Mouse (Mus musculus) ovary, postnatal 14 days (tissue): ENCODE results near the gene Izumo2.

Experiments used
- DNase-seq: peaks from one replicate; pipeline ENCODE4 v3.0.0; 2022; ENCODE audit warnings: low spot score

Gene Izumo2

GRCm38 (mm10) chr7:44708574-44708973 lies at the start of gene Izumo2:
Gene Izumo2 (plus strand): TSS chr7:44708742.
- no peak for DNase-seq

DNA sequence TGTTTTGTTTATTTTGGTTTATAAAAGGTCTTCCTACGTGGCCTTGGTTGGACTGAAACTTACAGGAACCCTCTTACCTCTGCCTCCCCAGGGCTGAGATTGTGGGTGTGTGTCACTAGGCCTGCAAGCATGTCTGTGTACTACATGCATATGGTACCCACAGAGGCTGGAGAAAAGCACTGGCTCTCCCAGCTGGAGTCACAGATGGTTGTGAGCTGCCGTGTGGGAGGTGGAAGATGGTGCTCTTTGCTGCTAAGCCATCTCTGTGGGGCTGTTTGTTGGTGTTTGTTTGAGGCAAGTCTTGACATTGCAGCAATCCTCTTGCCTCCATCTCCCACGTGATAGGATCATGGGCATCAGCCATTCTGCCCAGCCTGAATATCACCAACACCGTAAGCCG lies 47.3 kb upstream of the Izumo2 start:
- no peak for DNase-seq

DNA sequence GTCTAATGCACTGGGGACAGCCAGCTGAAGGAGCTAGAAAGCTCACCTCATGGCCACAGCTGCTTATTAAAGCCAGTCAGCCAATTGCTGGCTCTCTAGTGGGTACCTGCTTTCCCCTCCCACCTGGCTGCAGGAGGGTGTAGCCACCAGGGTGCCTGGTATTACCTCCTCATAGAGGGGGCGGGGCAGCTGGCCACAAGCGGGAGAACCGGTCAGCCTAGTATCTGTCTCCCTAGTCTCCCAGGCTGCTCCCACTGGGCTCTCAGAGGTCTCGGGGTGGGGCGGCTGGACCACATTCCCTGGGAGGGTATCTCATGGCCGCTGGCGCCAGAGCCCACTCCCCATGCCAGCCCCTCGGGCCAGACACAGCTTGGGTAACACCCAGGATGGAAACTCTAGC lies 46.4 kb upstream of the Izumo2 start:
- DNase-seq: peak; percentile 39

- DNase-seq: no peak
Observed at GRCm38 (mm10) chr7:44662569-44662968, 46.0 kb upstream of the Izumo2 start.

- DNase-seq: no peak
Observed at GRCm38 (mm10) chr7:44663546-44663945, 45.0 kb upstream of the Izumo2 start.

- no peak for DNase-seq
Observed at GRCm38 (mm10) chr7:44664731-44665130, 43.8 kb upstream of the Izumo2 start.

DNA sequence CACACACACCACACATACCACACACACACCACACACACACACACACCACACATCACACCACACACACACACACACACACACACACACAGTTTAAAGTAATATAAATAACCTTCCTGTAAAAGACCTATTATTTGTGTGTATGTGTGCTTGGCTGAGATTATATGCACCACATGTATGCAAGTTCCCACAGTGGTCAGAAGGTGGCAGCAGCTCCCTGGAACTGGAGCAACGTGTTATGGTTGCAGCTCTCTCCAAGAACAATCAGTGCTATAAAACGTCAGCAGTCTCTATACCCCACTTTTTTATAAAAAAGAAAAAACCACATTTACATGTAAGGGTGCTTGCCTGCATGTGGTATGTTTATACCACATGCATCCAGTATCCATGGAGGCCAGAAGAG lies 42.1 kb upstream of the Izumo2 start:
- no peak for DNase-seq

DNA sequence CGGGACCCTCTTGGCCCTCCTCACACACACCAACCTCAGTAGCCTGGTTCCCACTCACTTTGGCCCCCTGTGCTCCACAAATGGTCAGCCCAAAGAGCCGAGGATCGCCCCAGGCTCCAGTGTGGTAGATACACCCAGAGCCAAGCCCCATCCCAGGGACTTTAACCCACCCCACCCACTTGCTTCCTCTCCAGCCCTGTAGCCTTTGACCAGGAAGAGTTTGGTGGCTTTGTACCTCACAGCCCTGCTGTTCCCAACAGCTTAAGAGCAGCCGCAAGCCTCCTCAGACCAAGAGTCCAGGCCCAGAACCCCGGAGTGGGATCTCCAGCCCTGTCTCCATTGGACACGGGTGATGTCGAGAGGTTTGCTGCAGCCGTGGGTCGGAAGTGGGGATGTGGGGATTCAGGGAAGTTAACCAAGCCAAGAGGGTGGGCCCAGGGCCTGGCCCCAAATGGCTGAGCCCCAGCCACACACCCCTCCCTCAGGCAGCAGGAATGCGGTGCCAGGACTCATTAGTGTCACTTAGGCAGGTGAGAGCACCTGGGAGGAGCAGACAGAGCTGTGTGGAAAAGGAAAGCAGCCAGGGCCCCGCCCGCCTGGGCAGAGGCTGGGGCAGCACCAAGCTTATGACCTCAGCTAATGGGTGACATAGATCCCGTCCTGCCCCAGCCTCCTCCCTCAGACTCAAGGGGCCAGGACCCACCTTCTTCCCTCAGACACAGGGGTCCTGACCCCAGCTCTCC lies 40.4 kb upstream of the Izumo2 start:
- no peak for DNase-seq

- DNase-seq: no peak
Observed at GRCm38 (mm10) chr7:44669103-44669502, 39.4 kb upstream of the Izumo2 start.

DNA sequence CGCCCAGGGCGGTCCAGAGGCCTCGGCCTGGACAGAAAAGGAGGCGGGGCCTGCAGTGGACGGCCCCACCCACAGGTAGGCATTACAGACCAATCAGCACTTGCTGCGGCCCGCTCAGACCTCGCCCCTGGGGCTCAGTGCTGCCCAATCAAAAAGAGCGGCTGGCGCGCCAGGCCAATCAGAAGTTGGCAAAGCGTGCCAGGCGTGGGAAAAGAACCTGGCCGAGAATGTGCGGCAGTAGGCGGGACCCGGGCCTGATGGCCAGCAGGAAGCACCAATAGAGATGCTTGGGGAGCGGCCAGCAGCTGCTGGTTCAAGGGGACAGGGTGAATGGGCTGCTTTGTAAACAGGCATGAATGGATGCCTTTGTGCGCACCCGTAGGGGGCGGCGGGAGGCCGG lies 37.7 kb upstream of the Izumo2 start, which contains the start of gene Myh14:
Gene Myh14 (minus strand): TSS at position 41 of the 400 bp plus-strand sequence.
- DNase-seq: peak; percentile 76

GRCm38 (mm10) chr7:44672193-44672592 lies 36.3 kb upstream of the Izumo2 start:
- no peak for DNase-seq

DNA sequence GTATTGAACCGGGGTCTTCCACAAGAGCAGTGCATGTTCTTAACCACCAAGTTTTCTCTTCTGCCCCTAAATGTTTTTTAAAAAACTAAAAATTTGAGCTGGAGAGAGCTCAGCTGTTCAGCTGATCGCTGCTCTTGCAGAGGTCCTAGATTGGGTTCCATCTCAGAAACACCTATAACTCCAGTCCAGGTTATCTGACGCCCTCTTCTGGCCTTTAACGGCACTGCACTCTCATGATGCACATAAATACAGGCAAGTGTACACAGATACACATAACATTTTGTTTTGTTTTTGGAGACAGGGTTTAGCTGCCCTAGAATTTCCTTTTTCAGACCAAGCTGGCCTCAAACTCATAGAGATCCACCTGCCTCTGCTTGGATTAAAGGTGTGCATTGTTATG lies 34.0 kb upstream of the Izumo2 start:
- no peak for DNase-seq

- DNase-seq: no peak
Observed at GRCm38 (mm10) chr7:44675171-44675570, 33.4 kb upstream of the Izumo2 start.

DNA sequence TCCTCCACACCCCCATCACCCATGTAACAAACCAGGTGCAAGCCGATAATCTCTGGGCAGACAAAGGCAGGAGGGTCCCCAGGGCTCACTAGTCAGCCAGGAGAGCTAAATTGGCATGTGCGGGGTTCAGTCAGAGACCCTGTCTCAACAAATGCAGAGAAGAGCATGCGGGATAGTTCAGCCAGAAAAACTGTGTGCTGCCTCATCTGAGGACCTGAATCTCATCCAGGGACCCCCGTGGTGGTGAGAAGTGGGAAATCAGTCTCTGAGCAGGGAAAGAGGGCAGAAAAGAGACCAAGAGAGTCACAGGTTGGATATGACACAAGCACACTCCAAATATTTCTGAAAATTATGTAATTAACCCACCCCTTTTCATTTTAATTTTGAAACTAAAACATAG lies 32.4 kb upstream of the Izumo2 start:
- DNase-seq: no peak

DNA sequence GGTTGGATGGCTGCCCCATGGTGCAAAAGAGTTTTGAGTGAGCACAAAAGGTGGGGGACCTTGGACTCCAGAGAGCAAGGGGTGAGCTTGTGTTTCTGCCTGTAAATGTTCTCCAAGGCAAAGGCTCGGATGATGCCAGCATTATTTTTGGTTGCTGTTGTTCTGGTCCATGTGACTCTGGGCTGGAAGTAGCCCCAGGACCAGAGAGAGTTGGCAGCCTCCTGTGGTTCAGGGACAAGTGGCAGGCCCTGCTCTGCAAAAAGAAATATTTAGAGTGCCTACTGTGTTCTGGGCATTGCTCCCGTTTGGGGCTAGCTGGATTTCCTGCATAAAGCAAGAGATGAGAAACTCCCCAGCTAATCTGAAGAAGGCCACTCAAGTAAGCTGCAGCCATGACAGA lies 31.9 kb upstream of the Izumo2 start:
- DNase-seq: no peak

- DNase-seq: no peak
Observed at GRCm38 (mm10) chr7:44683656-44684055, 24.9 kb upstream of the Izumo2 start.

- DNase-seq: peak; percentile 33
Observed at GRCm38 (mm10) chr7:44685531-44686402, 22.8 kb upstream of the Izumo2 start.

DNA sequence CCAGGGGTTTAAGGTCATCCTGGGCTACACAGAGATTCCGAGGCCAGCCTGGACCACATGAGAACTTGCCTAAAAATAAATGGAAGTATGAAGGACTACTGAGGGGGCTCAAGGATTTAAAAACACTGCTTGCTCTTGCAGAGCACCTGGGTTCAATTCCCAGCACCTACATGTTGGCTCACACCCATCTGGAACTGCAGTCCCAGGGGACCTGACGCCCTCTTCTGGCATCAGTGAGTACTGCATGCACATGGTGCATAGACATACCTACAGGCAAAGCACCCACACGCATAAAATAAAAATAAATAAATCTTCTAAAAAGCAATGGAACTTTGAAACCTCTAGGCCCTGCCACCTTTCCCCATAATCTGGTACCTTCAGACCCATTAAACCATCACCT lies 19.7 kb upstream of the Izumo2 start:
- no peak for DNase-seq

- no peak for DNase-seq
Observed at GRCm38 (mm10) chr7:44689331-44689730, 19.2 kb upstream of the Izumo2 start.

- no peak for DNase-seq
Observed at GRCm38 (mm10) chr7:44693427-44694175, 14.9 kb upstream of the Izumo2 start.

DNA sequence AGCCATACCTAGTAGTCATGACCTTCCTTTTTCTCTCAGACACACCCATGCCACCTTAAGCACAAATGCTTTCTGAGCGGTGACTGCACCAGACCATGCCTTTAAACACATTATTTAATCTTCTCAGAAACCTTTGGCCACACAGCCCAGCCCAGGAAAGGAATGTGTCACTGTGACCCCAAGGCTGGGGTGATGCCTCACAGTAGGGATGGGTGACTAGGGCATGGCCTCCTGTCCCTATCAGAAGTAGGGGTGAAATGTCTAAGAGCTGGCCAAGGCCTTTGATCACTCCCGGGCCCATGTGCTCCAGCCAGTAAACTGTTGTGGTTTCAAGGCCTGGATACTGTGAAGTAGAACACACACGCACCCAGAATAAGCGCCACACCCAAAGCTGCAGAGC lies 13.3 kb upstream of the Izumo2 start:
- DNase-seq: no peak

DNA sequence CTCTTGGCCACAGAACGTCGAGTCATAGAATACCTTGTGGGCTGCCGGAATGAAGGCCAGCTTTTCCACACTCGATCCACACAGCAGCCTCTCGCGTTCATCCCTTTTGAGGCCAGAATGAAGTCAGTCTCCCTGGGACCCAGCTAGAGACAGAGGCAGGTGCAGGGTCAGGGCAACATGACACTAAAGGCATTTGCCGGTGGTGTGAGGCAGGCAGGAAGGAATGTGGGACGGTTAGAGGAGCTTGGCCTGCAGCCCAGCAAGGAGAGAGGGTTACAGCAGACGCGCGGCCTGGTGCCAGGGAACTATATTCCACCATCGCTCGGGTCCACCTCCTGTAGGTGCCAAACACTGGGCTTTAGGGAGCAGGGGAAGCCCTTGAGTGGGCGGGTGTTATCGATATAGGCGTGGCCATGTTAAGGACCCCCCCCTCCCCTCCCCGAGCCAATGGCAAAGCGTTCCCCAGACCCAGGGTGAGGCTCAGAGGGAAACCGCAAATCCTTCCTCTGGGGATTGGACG lies 11.3 kb upstream of the Izumo2 start:
- DNase-seq: peak; percentile 64
